13 mouse cellular contexts compared by ENCODE assay signal in the genomic region with DNA sequence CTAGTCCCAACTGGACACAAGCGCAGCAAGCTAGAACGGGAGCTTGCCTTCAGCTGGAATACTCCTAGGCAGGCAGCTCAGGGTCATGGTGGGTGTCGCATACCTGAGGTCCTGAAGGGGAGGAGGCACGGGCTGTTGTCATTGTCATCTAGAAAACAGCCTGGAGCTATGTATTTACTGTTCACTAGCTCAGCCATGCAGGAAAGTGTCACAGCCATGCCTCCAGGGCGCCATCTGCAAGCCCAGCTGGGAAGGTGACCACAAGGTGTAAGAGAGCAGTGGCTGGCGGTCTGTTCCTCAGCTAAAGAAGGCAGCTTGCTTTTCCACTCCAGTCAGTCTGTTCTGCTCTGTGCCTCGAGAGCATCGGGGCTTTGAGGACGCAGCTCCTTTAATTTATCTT.
DNase-seq lines count a peak whose midpoint lies in the region; ATAC-seq and TF ChIP-seq lines count a peak whose summit lies in the region.
"Had no signal": no experiment of that assay in that cellular context is flagged by ENCODE, and none has a peak within 500 bp of the region (broad histone marks: within the 10 kb centered on the region; RNA-seq: fewer than 3 reads in every experiment).

No protein-coding gene starts in this region.

- 0 out of 2 replicates have a peak, but pooled peaks have one; percentile 31 for ATAC-seq in stomach, embryonic 15.5 days (ENCODE audit: insufficient read depth, low FRiP score, low read depth)
- ATAC-seq in stomach, postnatal 0 days (ENCODE audit: low FRiP score, low TSS enrichment) = no peak; the same call in 1 of the 2 replicates
- peak; percentile 45; the same call in 1 of the 2 replicates for ATAC-seq in megakaryocyte progenitor cell, adult 5-6 weeks (replicated peaks; ENCODE audit: poor library complexity)

- TF ChIP-seq CTCF in stomach, postnatal 0 days (IDR thresholded peaks at IDR 0.05; ENCODE audit: low read depth) = no peak

- WGBS in stomach, embryonic 15.5 days = 54% methylated on average over 9 of the region's 9 CpGs
- 53% methylated on average over 9 of the region's 9 CpGs for WGBS in stomach, postnatal 0 days

- no peaks in the 10 kb centered on the region for H3K36me3 ChIP-seq in stomach, embryonic 15.5 days
- H3K36me3 ChIP-seq in stomach, postnatal 0 days (ENCODE audit: control insufficient read depth, insufficient read depth, low read length) = no peaks in the 10 kb centered on the region
- H3K36me3 ChIP-seq: limb, embryonic 15.5 days; midbrain, embryonic 12.5 days had no signal

- peak; percentile 39 for DNase-seq in embryo, embryonic 10 days (ENCODE audit: low spot score)
- DNase-seq in embryo, embryonic 11 days = no peak
- DNase-seq in stomach, postnatal 0 days (ENCODE audit: low spot score) = no peak
- peak; percentile 80 to 82 for DNase-seq in cerebellum, postnatal 36 days
- no peak for DNase-seq in gastrocnemius, adult 8-10 months (ENCODE audit: low spot score in 2 of 2)
- DNase-seq in left cerebral cortex, postnatal 25 days (ENCODE audit: low spot score in 2 of 2) = no peak
- DNase-seq: adrenal gland, postnatal 14 days; heart, postnatal 14 days; right cerebral cortex, postnatal 25 days had no signal

- intact Hi-C loops in left cerebral cortex, postnatal 25 days (cut with DNase I) = no loop called here

- H3K9me3 ChIP-seq in stomach, embryonic 15.5 days = no peaks in the 10 kb centered on the region
- no peaks in the 10 kb centered on the region for H3K9me3 ChIP-seq in stomach, postnatal 0 days (ENCODE audit: control insufficient read depth, low read length)
- H3K9me3 ChIP-seq: limb, embryonic 15.5 days; midbrain, embryonic 12.5 days had no signal

- H3K4me1 ChIP-seq in stomach, embryonic 15.5 days = no peaks in the 10 kb centered on the region
- H3K4me1 ChIP-seq in stomach, postnatal 0 days (replicated peaks; ENCODE audit: control insufficient read depth, insufficient read depth) = no peaks in the 10 kb centered on the region

- no peak overlapping the region for H3K27ac ChIP-seq in stomach, embryonic 15.5 days
- no peak overlapping the region for H3K27ac ChIP-seq in stomach, postnatal 0 days (replicated peaks)
- H3K27ac ChIP-seq: limb, embryonic 15.5 days; midbrain, embryonic 12.5 days had no signal

- no peak overlapping the region for H3K4me2 ChIP-seq in stomach, embryonic 15.5 days
- no peak overlapping the region for H3K4me2 ChIP-seq in stomach, postnatal 0 days (replicated peaks; ENCODE audit: low read depth)
- H3K4me2 ChIP-seq: limb, embryonic 15.5 days; midbrain, embryonic 12.5 days had no signal

- H3K4me3 ChIP-seq in stomach, embryonic 15.5 days (replicated peaks) = no peak overlapping the region
- H3K4me3 ChIP-seq in stomach, postnatal 0 days (ENCODE audit: low read depth, low read length) = no peak overlapping the region
- H3K4me3 ChIP-seq: limb, embryonic 15.5 days; midbrain, embryonic 12.5 days had no signal

- no peaks in the 10 kb centered on the region for H3K27me3 ChIP-seq in stomach, embryonic 15.5 days (replicated peaks)
- no peaks in the 10 kb centered on the region for H3K27me3 ChIP-seq in stomach, postnatal 0 days (ENCODE audit: control insufficient read depth, insufficient read depth, low read length)
- H3K27me3 ChIP-seq: limb, embryonic 15.5 days had no signal

- TF ChIP-seq EP300 in stomach, postnatal 0 days (optimal IDR thresholded peaks at IDR 0.05) = no peak

- H3K9ac ChIP-seq in stomach, embryonic 15.5 days = no peak overlapping the region
- H3K9ac ChIP-seq in stomach, postnatal 0 days (ENCODE audit: low read length) = no peak overlapping the region
- H3K9ac ChIP-seq: limb, embryonic 15.5 days; midbrain, embryonic 12.5 days had no signal

Comparison
In these comparisons a context has a peak if more than half of its experiments do, and no peak if none do; other contexts are left out.
1. DNase-seq: peak in embryo, embryonic 10 days (single experiment) and cerebellum, postnatal 36 days (2 of 2); none in embryo, embryonic 11 days (single experiment), stomach, postnatal 0 days (single experiment), gastrocnemius, adult 8-10 months (0 of 2) and left cerebral cortex, postnatal 25 days (0 of 2).